7 mouse cellular contexts compared by ENCODE assay signal in the genomic region with DNA sequence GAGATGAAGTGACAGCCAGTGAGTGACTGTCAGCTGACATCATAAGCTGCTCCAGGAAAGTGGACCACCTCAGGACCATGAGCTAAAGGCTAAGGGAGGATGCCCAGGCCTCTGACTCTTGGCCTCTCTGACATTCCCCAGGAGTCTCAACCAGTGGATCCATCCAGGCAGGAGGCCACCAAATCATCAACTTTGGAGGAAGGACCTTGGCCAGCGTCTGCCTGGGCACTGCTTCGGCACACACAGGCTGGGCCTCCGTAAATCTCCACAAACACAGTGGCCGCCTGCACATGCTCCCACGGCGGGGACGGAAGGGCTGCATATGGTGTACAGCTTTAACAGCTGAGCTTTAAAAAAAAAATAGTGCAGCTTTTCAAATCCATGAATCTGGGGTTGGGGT.
DNase-seq lines count a peak whose midpoint lies in the region; ATAC-seq and TF ChIP-seq lines count a peak whose summit lies in the region.

No protein-coding gene starts in this region.

- H3ac ChIP-seq in myocyte (ENCODE audit: control insufficient read depth, insufficient read length): no peak overlapping the region

- H3K79me2 ChIP-seq in myocyte (ENCODE audit: control insufficient read depth, insufficient read depth): no peaks in the 10 kb centered on the region

- DNase-seq in kidney, postnatal 10 days: peak; percentile 31
- no peak for DNase-seq in kidney, adult 18-20 months
- no peak for DNase-seq in embryonic facial prominence, embryonic 11.5 days (ENCODE audit: low spot score)
- DNase-seq in hindbrain, embryonic 10.5 days (ENCODE audit: low spot score): no peak
- no peak for DNase-seq in c-Kit-positive CD71-positive TER-119-positive erythroid progenitor cells, embryonic 14.5 days (ENCODE audit: low spot score)

- no peaks in the 10 kb centered on the region for H3K27me3 ChIP-seq in embryonic facial prominence, embryonic 11.5 days (ENCODE audit: control insufficient read depth, insufficient read depth, low read length)
- H3K27me3 ChIP-seq in hindbrain, embryonic 10.5 days (ENCODE audit: insufficient read depth, poor library complexity, severe bottlenecking): no peaks in the 10 kb centered on the region
- H3K27me3 ChIP-seq in myocyte (ENCODE audit: control insufficient read depth, insufficient read depth, insufficient read length): no peaks in the 10 kb centered on the region

- H3K9me3 ChIP-seq in embryonic facial prominence, embryonic 11.5 days (replicated peaks; ENCODE audit: control insufficient read depth, low read length): no peaks in the 10 kb centered on the region
- H3K9me3 ChIP-seq in hindbrain, embryonic 10.5 days: no peaks in the 10 kb centered on the region

- no peak overlapping the region for H3K9ac ChIP-seq in embryonic facial prominence, embryonic 11.5 days (replicated peaks; ENCODE audit: low read length)

- H3K4me1 ChIP-seq in embryonic facial prominence, embryonic 11.5 days (ENCODE audit: control insufficient read depth, insufficient read depth, low read length): peaks cover 7% of the 10 kb centered on the region
- H3K4me1 ChIP-seq in hindbrain, embryonic 10.5 days (replicated peaks): peaks cover 78% of the 10 kb centered on the region

- no peak for TF ChIP-seq POLR2A in myocyte (IDR thresholded peaks at IDR 0.05; ENCODE audit: insufficient read length, low read depth)

- 0 out of 2 replicates have a peak, but pooled peaks have one; percentile 22 for ATAC-seq in embryonic facial prominence, embryonic 11.5 days (replicated peaks; ENCODE audit: insufficient number of reproducible peaks, low FRiP score, low TSS enrichment, low read depth)
- ATAC-seq in erythroblast, adult 5-6 weeks (replicated peaks; ENCODE audit: low FRiP score, poor library complexity, severe bottlenecking): no peak

- H3K27ac ChIP-seq in embryonic facial prominence, embryonic 11.5 days (replicated peaks; ENCODE audit: low read depth, low read length): no peak overlapping the region
- H3K27ac ChIP-seq in hindbrain, embryonic 10.5 days: peak overlapping the region; percentile 84

- no peaks in the 10 kb centered on the region for H3K36me3 ChIP-seq in embryonic facial prominence, embryonic 11.5 days (replicated peaks; ENCODE audit: control insufficient read depth, insufficient read depth, low read depth, low read length)
- peaks cover 11% of the 10 kb centered on the region for H3K36me3 ChIP-seq in hindbrain, embryonic 10.5 days
- no peaks in the 10 kb centered on the region for H3K36me3 ChIP-seq in myocyte (ENCODE audit: control insufficient read depth, insufficient read depth)

- no peak overlapping the region for H3K4me3 ChIP-seq in embryonic facial prominence, embryonic 11.5 days (ENCODE audit: low read depth, low read length)
- H3K4me3 ChIP-seq in hindbrain, embryonic 10.5 days: peak overlapping the region; percentile 36; the same call in 1 of the 2 replicates
- peak overlapping the region; percentile 15 for H3K4me3 ChIP-seq in myocyte

- WGBS in embryonic facial prominence, embryonic 11.5 days: 39% methylated on average over 7 of the region's 7 CpGs
- 38% methylated on average over 7 of the region's 7 CpGs for WGBS in hindbrain, embryonic 10.5 days

- H3K4me2 ChIP-seq in embryonic facial prominence, embryonic 11.5 days (ENCODE audit: low read depth, low read length): no peak overlapping the region
- H3K4me2 ChIP-seq in myocyte (ENCODE audit: low read depth): peak overlapping the region; percentile 75

TF ChIP-seq in myocyte, 11 proteins besides CTCF, POLR2A, EP300 and RAD21:
- TF ChIP-seq USF1 (IDR thresholded peaks at IDR 0.05; ENCODE audit: low read depth) (no peak), POLR2AphosphoS2 (IDR thresholded peaks at IDR 0.05; ENCODE audit: insufficient read length, low read depth) (no peak), CEBPB (IDR thresholded peaks at IDR 0.05; ENCODE audit: insufficient read depth, poor library complexity, severe bottlenecking) (no peak), SRF (IDR thresholded peaks at IDR 0.05; ENCODE audit: control insufficient read depth, insufficient read length, low read depth) (no peak), MYOG (IDR thresholded peaks at IDR 0.05; ENCODE audit: control insufficient read depth in 1 of 3, insufficient read depth in 1 of 3, insufficient read length in 2 of 3, low read depth in 2 of 3) (no peak), MYOD1 (IDR thresholded peaks at IDR 0.05; ENCODE audit: control insufficient read depth in 1 of 3, insufficient read length in 2 of 3, low read depth in 2 of 3) (no peak), TCF3 (IDR thresholded peaks at IDR 0.05; ENCODE audit: insufficient read length, low read depth) (no peak), MAX (IDR thresholded peaks at IDR 0.05; ENCODE audit: low read depth) (no peak), TCF12 (IDR thresholded peaks at IDR 0.05; ENCODE audit: insufficient read depth, poor library complexity, severe bottlenecking) (no peak), E2F4 (IDR thresholded peaks at IDR 0.05; ENCODE audit: insufficient read depth) (no peak), REST (IDR thresholded peaks at IDR 0.05; ENCODE audit: insufficient read depth, insufficient read length) (no peak)
